Mouse (Mus musculus) cortical plate, adult 2 months (tissue): ENCODE data around the gene Vmn1r7. TPM values are rescaled to one million over a fixed set of nuclear protein-coding genes. Genes with fewer than 3 reads are reported as not detected.
"Not testable (repeated sequence)": the region's sequence is repeated elsewhere in the genome, so short reads cannot be mapped to it uniquely, and the experiment has no call there.

Experiments used
- H3K27ac ChIP-seq: fragments of 200-500 bp; 2 replicates; pipeline ENCODE4 v1.5.1; 2012; ENCODE audit warnings: low read length, control low read depth, inconsistent platforms; ENCODE audit not compliant: insufficient read depth
- H3K4me1 ChIP-seq: fragments of 200-500 bp; 2 replicates; pipeline ENCODE4 v1.6.1; 2011; ENCODE audit warnings: low read length; ENCODE audit not compliant: control insufficient read depth, insufficient read depth
- H3K4me3 ChIP-seq: fragments of 200-500 bp; 2 replicates; pipeline ENCODE4 v1.5.1; 2011; ENCODE audit warnings: mild to moderate bottlenecking, low read length, control low read depth; ENCODE audit not compliant: insufficient read depth
- CTCF ChIP-seq: fragments of 200-500 bp; IDR thresholded peaks from 2 replicates; pipeline ENCODE4 v1.5.1; 2011; ENCODE audit warnings: mild to moderate bottlenecking, control low read depth, low read length; ENCODE audit not compliant: insufficient read depth; ENCODE audit errors: extremely low read depth
- POLR2A ChIP-seq: fragments of 200-500 bp; IDR thresholded peaks from 2 replicates; pipeline ENCODE4 v1.6.1; 2011; ENCODE audit warnings: mild to moderate bottlenecking, low read length, control low read depth; ENCODE audit not compliant: insufficient read depth; ENCODE audit errors: extremely low read depth
- polyA plus RNA-seq: library from polyadenylated mRNA; depleted of rRNA; stranded (reverse); fragments of >200 nt; gene quantifications from 2 replicates; pipeline ENCODE4 v1.2.3, GENCODE M21; 2012; rRNA removed

The Vmn1r7 gene
- polyA plus RNA-seq: not detected in 2 replicates

DNA sequence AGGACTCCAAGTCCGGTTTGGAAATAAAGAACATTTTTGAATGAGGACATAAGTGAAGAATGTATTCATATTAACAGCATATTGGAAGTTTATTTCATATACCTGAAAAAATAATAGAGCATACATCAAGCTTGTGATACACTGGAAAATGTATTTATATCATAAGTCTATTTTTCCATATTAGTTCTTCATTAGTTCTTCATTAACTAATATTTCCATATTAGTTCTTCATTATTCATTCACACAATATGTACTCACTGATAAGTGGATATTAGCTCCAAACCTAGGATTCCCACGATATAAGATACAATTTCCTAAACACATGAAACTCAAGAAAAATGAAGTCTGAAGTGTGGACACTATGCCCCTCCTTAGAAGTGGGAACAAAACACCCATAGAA, at the start of gene Vmn1r7:
Gene Vmn1r7 (minus strand): TSS at position 101 of the 400 bp plus-strand sequence.
- H3K4me1 ChIP-seq, H3K27ac ChIP-seq, H3K4me3 ChIP-seq: not testable (repeated sequence)

DNA sequence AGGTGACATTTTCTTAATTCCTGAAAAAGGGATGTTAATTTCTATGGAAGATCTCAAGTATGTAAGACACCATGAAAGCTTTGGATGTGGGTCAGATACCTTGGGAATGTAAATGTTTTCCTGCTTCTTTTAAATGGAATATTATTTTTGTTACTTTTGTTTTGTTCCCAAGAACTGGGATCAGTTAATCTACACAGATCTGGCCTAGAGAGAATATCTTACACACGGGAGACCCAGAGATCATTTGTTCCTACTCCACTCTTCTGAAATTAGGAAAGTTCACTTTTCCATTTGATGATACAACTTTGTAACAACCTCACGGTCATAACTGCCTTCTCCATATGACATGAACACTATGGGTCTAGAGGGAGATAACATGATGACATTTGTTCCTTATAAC, 41.4 kb upstream of the Vmn1r7 start, which contains the start of gene Vmn1r9:
Gene Vmn1r9 (plus strand): TSS at position 301 of the 400 bp plus-strand sequence.
- Histone ChIP-seq H3K27ac (no peak within 1 kb of the TSS), H3K4me1 (no peaks in the 10 kb centered on the region), H3K4me3 (no peak within 1 kb of the TSS)
- TF ChIP-seq CTCF: no peak
- no peak for TF ChIP-seq POLR2A

GRCm38 (mm10) chr6:57063730-57064129, 38.6 kb upstream of the Vmn1r7 start:
- Histone ChIP-seq H3K4me3 (no peak overlapping the region), H3K27ac (no peak overlapping the region), H3K4me1 (no peaks in the 10 kb centered on the region)
- TF ChIP-seq CTCF (no peak), POLR2A (no peak)

DNA sequence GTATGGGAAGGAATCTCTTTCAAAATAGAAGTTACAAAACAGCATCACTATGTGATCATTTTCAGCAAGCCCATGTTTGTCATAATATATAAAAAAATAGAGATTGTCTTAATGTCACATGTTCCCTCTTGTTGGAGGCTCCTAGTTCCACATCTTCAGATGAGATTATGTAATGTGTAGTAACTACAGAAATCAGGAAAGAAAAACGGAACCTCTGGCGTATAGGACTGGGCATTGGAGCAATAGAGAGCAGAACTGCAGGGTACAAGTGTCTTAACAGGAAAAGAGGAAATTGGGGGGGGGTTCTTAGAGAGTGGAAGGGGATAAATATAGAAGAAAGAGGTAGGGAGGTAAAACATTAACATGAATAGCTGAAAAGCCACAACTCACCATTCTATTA, 9.6 kb upstream of the Vmn1r7 start:
- no peaks in the 10 kb centered on the region for H3K4me1 ChIP-seq
- H3K4me3 ChIP-seq: no peak overlapping the region

DNA sequence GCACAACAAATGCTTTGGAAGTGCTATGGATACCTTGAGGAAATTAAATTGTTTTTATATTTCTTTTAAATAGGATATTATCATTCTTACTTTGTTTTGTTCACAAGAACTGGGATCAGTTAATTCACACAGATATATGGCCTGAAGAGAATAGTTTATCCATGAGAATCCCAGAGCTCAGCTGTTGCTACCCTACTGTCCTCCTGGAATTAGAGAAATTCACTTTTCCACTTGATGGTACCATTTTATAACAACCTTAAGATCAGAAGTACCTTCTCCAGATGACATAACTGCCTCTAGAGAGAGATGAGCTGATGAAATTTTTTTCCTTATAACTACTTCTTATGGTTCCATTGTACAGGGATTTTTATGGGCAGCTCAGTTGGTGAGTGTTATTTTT, 6.9 kb upstream of the Vmn1r7 start, which contains the start of gene Vmn1r8:
Gene Vmn1r8 (plus strand): TSS at position 301 of the 400 bp plus-strand sequence.
- Histone ChIP-seq H3K4me3 (no peak within 1 kb of the TSS), H3K4me1 (no peaks in the 10 kb centered on the region), H3K27ac (no peak within 1 kb of the TSS)
- no peak for TF ChIP-seq CTCF
- no peak for TF ChIP-seq POLR2A

More for the DNA sequence above, 9.6 kb upstream of the Vmn1r7 start:
- H3K27ac ChIP-seq: no peak overlapping the region
- TF ChIP-seq POLR2A: no peak
- TF ChIP-seq CTCF: no peak

DNA sequence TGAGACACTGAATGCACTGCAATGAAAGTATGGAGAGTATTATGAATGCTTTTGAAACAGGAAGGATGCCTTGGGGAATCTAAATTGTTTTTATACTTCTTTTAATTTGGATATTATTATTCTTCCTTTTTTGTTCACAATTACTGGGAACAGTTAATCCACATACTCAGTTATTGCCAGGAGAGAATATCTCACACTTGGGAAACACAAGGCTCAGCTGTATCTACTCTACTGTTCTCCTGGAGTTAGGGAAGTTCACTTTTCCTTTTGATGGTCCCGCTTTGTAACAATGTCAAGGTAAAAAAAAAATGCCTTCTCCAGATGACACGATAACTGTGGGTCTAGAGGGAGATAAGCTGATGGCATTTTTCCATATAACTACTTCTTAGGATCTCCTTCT, 28.2 kb downstream of the Vmn1r7 start, which contains the start of gene Vmn1r6:
Gene Vmn1r6 (plus strand): TSS at position 301 of the 400 bp plus-strand sequence.
- no peak for TF ChIP-seq POLR2A
- no peak for TF ChIP-seq CTCF
- Histone ChIP-seq H3K27ac (no peak within 1 kb of the TSS), H3K4me3 (no peak within 1 kb of the TSS), H3K4me1 (no peaks in the 10 kb centered on the region)

Other genes with a start within 250 kb of the Vmn1r7 start
- gene Kbtbd2, start 227.5 kb downstream of the Vmn1r7 start, polyA plus RNA-seq: 30.5 and 34.0 TPM in 2 replicates
- gene Fkbp9, start 193.3 kb downstream of the Vmn1r7 start, polyA plus RNA-seq: 27.9 and 31.8 TPM in 2 replicates
- gene Nt5c3, start 101.4 kb downstream of the Vmn1r7 start, polyA plus RNA-seq: 52.6 and 54.6 TPM in 2 replicates
- gene Vmn1r4, start 101.3 kb downstream of the Vmn1r7 start, polyA plus RNA-seq: 0.26 and 0.35 TPM in 2 replicates
- gene Vmn1r5, start 55.1 kb downstream of the Vmn1r7 start, polyA plus RNA-seq: not detected in 2 replicates
- not detected in 2 replicates for gene Vmn1r6, start 28.1 kb downstream of the Vmn1r7 start, polyA plus RNA-seq
- not detected in 2 replicates for gene Vmn1r8, start 7.0 kb upstream of the Vmn1r7 start, polyA plus RNA-seq
- not detected in 2 replicates for gene Vmn1r9, start 41.5 kb upstream of the Vmn1r7 start, polyA plus RNA-seq
- gene Vmn1r10, start 84.1 kb upstream of the Vmn1r7 start, polyA plus RNA-seq: not detected in 2 replicates
- gene Vmn1r11, start 108.1 kb upstream of the Vmn1r7 start, polyA plus RNA-seq: not detected in 2 replicates
- gene Vmn1r12, start 131.6 kb upstream of the Vmn1r7 start, polyA plus RNA-seq: not detected in 2 replicates
- gene Vmn1r13, start 178.0 kb upstream of the Vmn1r7 start, polyA plus RNA-seq: not detected in 2 replicates
- gene Vmn1r14, start 206.4 kb upstream of the Vmn1r7 start, polyA plus RNA-seq: not detected in 2 replicates
- not detected in 2 replicates for gene Vmn1r15, start 232.6 kb upstream of the Vmn1r7 start, polyA plus RNA-seq